Mouse (Mus musculus) left cerebral cortex, adult 2 months (tissue): ENCODE data around the gene Zfyve16. TPM values are rescaled to one million over a fixed set of nuclear protein-coding genes. Genes with fewer than 3 reads are reported as not detected.

Experiments used
- DNase-seq, 2 experiments: peaks; one replicate each; pipeline ENCODE4 v3.0.0; 2021 to 2022; ENCODE audit warnings: low spot score in 2 of 2, mixed read lengths in 1 of 2; ENCODE audit errors: extremely low spot score in 1 of 2
- H3K27ac ChIP-seq: fragments of 200-600 bp; 2 replicates; pipeline ENCODE4 v1.8.1; 2022
- H3K4me3 ChIP-seq: fragments of 200-600 bp; 2 replicates; pipeline ENCODE4 v1.8.1; 2022
- CTCF ChIP-seq: fragments of 200-600 bp; IDR thresholded peaks from 2 replicates; pipeline ENCODE4 v1.8.1; 2022; ENCODE audit warnings: antibody characterized with exemption, mild to moderate bottlenecking, moderate library complexity
- intact Hi-C: fragments of 180-260 bp; cut with DNase I; formaldehyde crosslinking; loops from one replicate; pipeline ENCODE4 v1.15.1; 2025
- total RNA-seq, 2 experiments: library from RNA; stranded (reverse); gene quantifications; 2 replicates each; pipeline ENCODE4 v1.2.3; 2021

The Zfyve16 gene
- total RNA-seq, 2 experiments from 2014 or later = 16.7 to 18.4 TPM

GRCm38 (mm10) chr13:92440286-92440685 is 90.4 kb downstream of the Zfyve16 start:
- no peak overlapping the region for H3K4me3 ChIP-seq
- intact Hi-C loops = no loop called here
- no peak for DNase-seq
- no peak for TF ChIP-seq CTCF
- no peak overlapping the region for H3K27ac ChIP-seq

DNA sequence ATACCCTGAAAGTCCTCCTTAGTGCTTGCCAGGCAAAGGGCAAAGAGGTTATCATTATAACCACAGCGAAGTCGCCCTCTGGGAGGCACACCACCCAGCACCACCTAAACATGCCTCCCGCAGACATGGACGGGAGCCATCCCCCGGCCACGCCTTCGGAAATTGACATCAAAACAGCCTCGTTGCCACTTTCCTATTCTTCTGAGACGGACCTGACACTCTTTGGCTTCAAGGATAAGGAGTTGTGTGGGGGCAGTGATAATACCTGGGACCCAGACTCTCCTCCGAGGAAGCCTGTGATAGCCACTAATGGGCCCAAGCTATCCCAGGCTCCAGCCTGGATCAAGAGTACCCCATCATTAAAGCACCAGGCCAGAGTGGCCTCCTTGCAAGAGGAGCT is 92.0 kb downstream of the Zfyve16 start:
- TF ChIP-seq CTCF = no peak
- no peak overlapping the region for H3K4me3 ChIP-seq
- no peak overlapping the region for H3K27ac ChIP-seq
- no peak for DNase-seq
- intact Hi-C loops = no loop called here

Other genes starting within 250 kb of the Zfyve16 start
- not detected for gene Gm20379, start 224.9 kb downstream of the Zfyve16 start, total RNA-seq
- 1 to 10 TPM; 1.4 TPM for gene Dhfr, start 176.1 kb downstream of the Zfyve16 start, total RNA-seq
- gene Msh3, start 175.9 kb downstream of the Zfyve16 start, total RNA-seq = 10 to 100 TPM; 24.2 to 25.8 TPM
- 10 to 100 TPM; 20.5 to 20.7 TPM for gene Ankrd34b, start 105.0 kb downstream of the Zfyve16 start, total RNA-seq
- gene Fam151b, start 46.9 kb downstream of the Zfyve16 start, total RNA-seq = 10 to 100 TPM; 10.4 to 10.7 TPM
- not detected for gene Spz1, start 45.3 kb upstream of the Zfyve16 start, total RNA-seq
- 10 to 100 TPM; 62.3 to 62.4 TPM for gene Serinc5, start 80.2 kb upstream of the Zfyve16 start, total RNA-seq